Mouse (Mus musculus) limb, embryonic 14.5 days (tissue): ENCODE measurements at regions not wholly inside any gene's neighbourhood (a gene's known extent, or its start where the extent isn't known, plus 50 kb on each side); places are given as distances from the start of the nearest gene placed in this dataset.

ENCODE experiments used
- ATAC-seq: fragments of 200-750 bp; cut with Nextera tagmentation; 2 replicates; pipeline ENCODE4 v1.8.0; 2017; ENCODE audit warnings: low read depth, moderate number of reproducible peaks, moderate TSS enrichment; ENCODE audit not compliant: low FRiP score
- DNase-seq: peaks from one replicate; pipeline ENCODE4 v3.0.0-alpha.2; 2015; ENCODE audit warnings: low spot score
- H3K27ac ChIP-seq: fragments of 300-500 bp; sonication (generic); replicated peaks from 2 replicates; pipeline ENCODE4 v1.5.1; 2014; ENCODE audit warnings: low read depth, mild to moderate bottlenecking, low read length, moderate library complexity, mixed read lengths
- H3K27me3 ChIP-seq: fragments of 300-500 bp; sonication (generic); 2 replicates; pipeline ENCODE4 v1.6.1; 2014; ENCODE audit warnings: low read length, mixed read lengths; ENCODE audit not compliant: control insufficient read depth, insufficient read depth
- H3K36me3 ChIP-seq: fragments of 300-500 bp; sonication (generic); 2 replicates; pipeline ENCODE4 v1.6.1; 2014; ENCODE audit warnings: mild to moderate bottlenecking, low read length, moderate library complexity, mixed read lengths; ENCODE audit not compliant: control insufficient read depth, insufficient read depth
- H3K4me1 ChIP-seq: fragments of 300-500 bp; sonication (generic); 2 replicates; pipeline ENCODE4 v1.6.1; 2014; ENCODE audit warnings: antibody characterized with exemption, low read length, mixed read lengths; ENCODE audit not compliant: control insufficient read depth, insufficient read depth
- H3K4me2 ChIP-seq: fragments of 300-500 bp; sonication (generic); replicated peaks from 2 replicates; pipeline ENCODE4 v1.6.1; 2014; ENCODE audit warnings: low read depth, mild to moderate bottlenecking, low read length, moderate library complexity; ENCODE audit not compliant: severe bottlenecking
- H3K4me3 ChIP-seq: fragments of 300-500 bp; sonication (generic); replicated peaks from 2 replicates; pipeline ENCODE4 v1.5.1; 2014; ENCODE audit warnings: low read length
- H3K9ac ChIP-seq: fragments of 300-500 bp; sonication (generic); 2 replicates; pipeline ENCODE4 v1.6.1; 2014; ENCODE audit warnings: mild to moderate bottlenecking, low read depth, low read length, moderate library complexity; ENCODE audit not compliant: severe bottlenecking
- H3K9me3 ChIP-seq: fragments of 300-500 bp; sonication (generic); 2 replicates; pipeline ENCODE4 v1.6.1; 2016; ENCODE audit warnings: low read length; ENCODE audit not compliant: control insufficient read depth
- POLR2A ChIP-seq: fragments of 200-500 bp; IDR thresholded peaks from 2 replicates; pipeline ENCODE4 v1.8.0; 2012; ENCODE audit warnings: inconsistent platforms, mild to moderate bottlenecking, moderate library complexity, borderline replicate concordance; ENCODE audit not compliant: insufficient read depth, insufficient read length; ENCODE audit errors: extremely low read depth
- WGBS: fragments of 180-500 bp; shearing (Covaris S2); extraction: QIAGEN DNeasy Blood & Tissue Kit; methylation state at CpG from one replicate; pipeline ENCODE4 v1.1.7; 2014; 5-methylcytosine and 5-hydroxymethylcytosine counted together

GRCm38 (mm10) chr17:7578003-7578402, 192.7 kb upstream of the Unc93a2 start:
- Histone ChIP-seq H3K4me2 (no peak overlapping the region), H3K9ac (no peak overlapping the region), H3K36me3 (no peaks in the 10 kb centered on the region), H3K4me3 (no peak overlapping the region), H3K4me1 (peaks cover 8% of the 10 kb centered on the region; the same call in 1 of the 2 replicates), H3K27me3 (no peaks in the 10 kb centered on the region), H3K9me3 (no peaks in the 10 kb centered on the region), H3K27ac (no peak overlapping the region)
- WGBS: 90% methylated on average over 8 of the region's 8 CpGs
- DNase-seq (no peak), ATAC-seq (no peak)
- TF ChIP-seq POLR2A: no peak

- ATAC-seq: no peak
- peaks cover 8% of the 10 kb centered on the region; the same call in 1 of the 2 replicates for H3K4me1 ChIP-seq
- no peak for TF ChIP-seq POLR2A
- DNase-seq: peak; percentile 76
- H3K4me3 ChIP-seq: no peak overlapping the region
- H3K9me3 ChIP-seq: no peaks in the 10 kb centered on the region
- no peak overlapping the region for H3K27ac ChIP-seq
- H3K27me3 ChIP-seq: no peaks in the 10 kb centered on the region
- 55% methylated on average over 4 of the region's 4 CpGs for WGBS
- H3K36me3 ChIP-seq: no peaks in the 10 kb centered on the region
- no peak overlapping the region for H3K9ac ChIP-seq
- no peak overlapping the region for H3K4me2 ChIP-seq
Measured at GRCm38 (mm10) chr17:7577227-7577626, 192.0 kb upstream of the Unc93a2 start.

GRCm38 (mm10) chr17:7571481-7571880, 186.2 kb upstream of the Unc93a2 start:
- DNase-seq (no peak), ATAC-seq (no peak)
- no peaks in the 10 kb centered on the region for H3K4me1 ChIP-seq
- no peaks in the 10 kb centered on the region for H3K36me3 ChIP-seq
- H3K4me2 ChIP-seq: no peak overlapping the region
- no peaks in the 10 kb centered on the region for H3K27me3 ChIP-seq
- H3K27ac ChIP-seq: no peak overlapping the region
- no peaks in the 10 kb centered on the region for H3K9me3 ChIP-seq
- 89% methylated on average over 3 of the region's 3 CpGs for WGBS
- H3K9ac ChIP-seq: no peak overlapping the region
- TF ChIP-seq POLR2A: no peak
- H3K4me3 ChIP-seq: no peak overlapping the region

- no peak for TF ChIP-seq POLR2A
- no peaks in the 10 kb centered on the region for H3K36me3 ChIP-seq
Measured at GRCm38 (mm10) chr17:7568482-7568881, 183.2 kb upstream of the Unc93a2 start.

GRCm38 (mm10) chr17:7565771-7566170, 180.5 kb upstream of the Unc93a2 start:
- Histone ChIP-seq H3K9ac (no peak overlapping the region), H3K36me3 (no peaks in the 10 kb centered on the region), H3K4me2 (no peak overlapping the region), H3K4me3 (no peak overlapping the region), H3K9me3 (no peaks in the 10 kb centered on the region), H3K27me3 (no peaks in the 10 kb centered on the region), H3K4me1 (0 out of 2 replicates have a peak, but pooled peaks cover 3% of the 10 kb centered on the region), H3K27ac (no peak overlapping the region)
- TF ChIP-seq POLR2A: no peak
- 81% methylated on average over 2 of the region's 2 CpGs for WGBS
- ATAC-seq (no peak), DNase-seq (no peak)

More at GRCm38 (mm10) chr17:7568482-7568881, 183.2 kb upstream of the Unc93a2 start:
- Histone ChIP-seq H3K27me3 (no peaks in the 10 kb centered on the region), H3K4me3 (no peak overlapping the region), H3K9me3 (no peaks in the 10 kb centered on the region), H3K4me1 (0 out of 2 replicates have a peak, but pooled peaks cover 3% of the 10 kb centered on the region), H3K4me2 (no peak overlapping the region), H3K9ac (no peak overlapping the region), H3K27ac (no peak overlapping the region)
- WGBS: 89% methylated on average over 5 of the region's 5 CpGs
- DNase-seq: no peak
- no peak for ATAC-seq

- TF ChIP-seq POLR2A: no peak
- no peaks in the 10 kb centered on the region for H3K36me3 ChIP-seq
- no peaks in the 10 kb centered on the region for H3K9me3 ChIP-seq
- no peak overlapping the region for H3K27ac ChIP-seq
- H3K4me2 ChIP-seq: no peak overlapping the region
- ATAC-seq: no peak
- 0 out of 2 replicates have a peak, but pooled peaks cover 3% of the 10 kb centered on the region for H3K4me1 ChIP-seq
- no peaks in the 10 kb centered on the region for H3K27me3 ChIP-seq
- no peak overlapping the region for H3K4me3 ChIP-seq
- H3K9ac ChIP-seq: no peak overlapping the region
- WGBS: 49% methylated on average over 8 of the region's 8 CpGs
- no peak for DNase-seq
Measured at GRCm38 (mm10) chr17:7562940-7563339, 177.7 kb upstream of the Unc93a2 start.
